Mouse (Mus musculus): ENCODE results near the gene Eif4g3.

DNA sequence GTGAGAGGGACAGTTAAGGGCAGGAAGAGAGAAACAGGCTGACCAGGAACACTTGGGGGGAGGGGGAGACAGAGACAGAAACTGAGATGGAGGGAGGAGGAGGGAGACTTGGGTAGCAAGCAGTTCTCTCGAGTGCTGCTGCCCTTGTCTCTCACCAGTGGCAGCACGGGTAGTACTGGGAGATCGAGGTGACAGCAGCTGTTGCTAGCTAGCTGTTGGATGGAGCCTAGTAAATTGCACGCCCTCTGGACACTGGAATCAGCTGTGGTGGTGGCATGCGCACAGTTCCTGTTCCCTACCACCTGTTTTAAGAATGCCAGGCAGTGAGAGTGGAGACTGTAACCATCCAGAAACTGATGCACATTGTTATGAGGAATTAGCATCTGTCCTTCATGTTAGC, 119.0 kb downstream of the Eif4g3 start:
- TF ChIP-seq GATA1 (IDR thresholded peaks at IDR 0.05; ENCODE audit: borderline replicate concordance, low read length): no peak
- no peak for TF ChIP-seq FLI1 (IDR thresholded peaks at IDR 0.05; ENCODE audit: low read length)
